Mouse (Mus musculus): ENCODE measurements at regions not wholly inside any gene's neighbourhood (a gene's known extent, or its start where the extent isn't known, plus 50 kb on each side); places are given as distances from the start of the nearest gene placed in this dataset.
A peak's percentile ranks its signal among the peaks of the same experiment; 100 is the strongest.

DNA sequence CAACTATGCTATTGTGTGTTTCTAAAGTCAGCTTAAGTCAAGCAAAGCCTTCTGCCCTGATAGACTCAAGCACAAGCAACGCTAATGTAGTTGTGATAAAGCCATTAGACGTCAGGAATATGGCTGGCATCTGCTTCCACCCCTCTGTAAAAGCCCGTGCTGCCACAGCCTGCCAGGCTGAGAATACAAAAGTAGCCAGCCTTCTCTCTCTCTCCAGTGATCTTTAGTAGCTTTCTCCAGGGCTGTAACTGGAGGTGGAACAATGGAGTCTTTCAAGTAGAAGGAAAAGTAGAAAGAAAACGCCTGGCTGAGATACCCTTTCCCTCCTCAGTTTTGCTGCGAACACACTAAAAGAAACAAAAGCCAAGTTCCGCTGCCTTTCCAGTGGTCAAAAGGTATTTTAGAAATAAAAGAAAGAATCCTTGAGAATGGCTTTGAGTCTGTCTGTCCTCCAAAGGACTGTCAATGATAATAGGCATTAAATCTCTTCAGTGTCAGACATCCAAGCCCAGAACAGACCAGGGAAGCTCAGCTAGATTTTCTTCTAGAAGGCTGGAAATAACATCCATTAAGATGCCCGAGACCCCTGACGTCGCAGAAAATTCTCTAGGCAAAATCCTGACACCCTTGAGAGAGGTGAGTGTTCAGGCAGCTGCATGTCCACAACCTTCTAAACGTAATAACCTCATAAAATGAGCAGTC lies 106.2 kb upstream of the Zfand5 start:
- 39% methylated on average over 10 of the region's 10 CpGs for WGBS
- no peak overlapping the region for H3K27ac ChIP-seq (ENCODE audit: low read depth)
- H3K9ac ChIP-seq, result no peak overlapping the region
- H3K9me3 ChIP-seq (ENCODE audit: low read depth, low read length), result no peaks in the 10 kb centered on the region
- no peak overlapping the region for H3K4me3 ChIP-seq (ENCODE audit: low read depth, low read length)
- TF ChIP-seq CTCF (IDR thresholded peaks at IDR 0.05; ENCODE audit: low read depth), result no peak
- H3K4me1 ChIP-seq (ENCODE audit: insufficient read depth), result 0 out of 2 replicates have a peak, but pooled peaks cover 2% of the 10 kb centered on the region
- DNase-seq, result no peak
- no peaks in the 10 kb centered on the region for H3K36me3 ChIP-seq (ENCODE audit: insufficient read depth)
- H3K4me2 ChIP-seq, result no peak overlapping the region
- ATAC-seq (ENCODE audit: insufficient read depth), result no peak
- H3K27me3 ChIP-seq (ENCODE audit: insufficient read depth, low read length), result no peaks in the 10 kb centered on the region

DNA sequence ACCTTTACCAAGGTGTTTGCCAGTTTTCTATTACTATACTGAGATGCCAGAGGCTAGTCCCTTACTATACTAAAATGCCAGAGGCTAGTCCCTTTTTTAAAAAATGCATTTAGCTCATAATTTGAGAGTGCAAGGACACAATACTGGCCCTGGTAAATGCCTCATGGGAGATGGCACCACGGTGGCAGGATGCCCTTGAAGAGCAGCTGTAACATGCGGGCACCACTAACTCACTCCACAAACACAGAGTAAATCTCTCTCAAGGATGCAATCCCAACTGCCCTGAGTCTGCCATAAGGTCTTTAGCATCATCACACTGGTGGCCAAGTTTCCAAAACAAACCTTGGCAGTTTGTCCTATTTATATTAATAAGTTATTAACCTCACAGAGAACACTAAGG lies 108.1 kb upstream of the Zfand5 start:
- Histone ChIP-seq H3K27me3 (ENCODE audit: insufficient read depth, low read length) (no peaks in the 10 kb centered on the region), H3K4me3 (ENCODE audit: low read depth, low read length) (no peak overlapping the region), H3K4me2 (no peak overlapping the region), H3K36me3 (ENCODE audit: insufficient read depth) (no peaks in the 10 kb centered on the region), H3K9ac (no peak overlapping the region), H3K27ac (ENCODE audit: low read depth) (no peak overlapping the region), H3K4me1 (ENCODE audit: insufficient read depth) (0 out of 2 replicates have a peak, but pooled peaks cover 2% of the 10 kb centered on the region), H3K9me3 (ENCODE audit: low read depth, low read length) (no peaks in the 10 kb centered on the region)
- DNase-seq (no peak), ATAC-seq (ENCODE audit: insufficient read depth) (no peak)
- no peak for TF ChIP-seq CTCF (IDR thresholded peaks at IDR 0.05; ENCODE audit: low read depth)
- 86% methylated on average over 2 of the region's 2 CpGs for WGBS

DNA sequence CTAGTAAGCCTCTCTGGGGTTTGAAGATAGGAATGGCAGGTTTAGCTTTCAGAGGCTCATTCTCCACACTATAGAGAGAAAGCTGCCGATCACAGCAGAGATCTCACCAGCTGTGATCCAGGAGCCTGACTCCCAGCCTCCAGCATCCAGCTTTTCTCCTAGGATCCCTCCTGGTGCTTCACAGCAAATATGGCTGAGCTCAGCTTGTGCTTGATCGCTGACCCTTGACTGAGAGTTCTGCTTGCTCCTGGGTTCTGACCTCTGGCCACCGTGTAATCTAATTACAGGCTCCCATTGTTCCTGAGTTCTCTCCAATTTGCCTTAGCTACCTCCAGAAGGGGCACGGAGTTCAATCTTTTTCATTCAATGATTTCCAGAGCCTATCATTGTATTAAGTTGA lies 111.1 kb upstream of the Zfand5 start:
- Histone ChIP-seq H3K36me3 (ENCODE audit: insufficient read depth) (no peaks in the 10 kb centered on the region), H3K9me3 (ENCODE audit: low read depth, low read length) (no peaks in the 10 kb centered on the region), H3K4me2 (no peak overlapping the region), H3K4me3 (ENCODE audit: low read depth, low read length) (no peak overlapping the region), H3K27ac (ENCODE audit: low read depth) (no peak overlapping the region), H3K9ac (no peak overlapping the region), H3K4me1 (ENCODE audit: insufficient read depth) (no peaks in the 10 kb centered on the region), H3K27me3 (ENCODE audit: insufficient read depth, low read length) (no peaks in the 10 kb centered on the region)
- ATAC-seq (ENCODE audit: insufficient read depth) (no peak), DNase-seq (no peak)
- WGBS, result 28% methylated on average over 4 of the region's 4 CpGs
- no peak for TF ChIP-seq CTCF (IDR thresholded peaks at IDR 0.05; ENCODE audit: low read depth)

DNA sequence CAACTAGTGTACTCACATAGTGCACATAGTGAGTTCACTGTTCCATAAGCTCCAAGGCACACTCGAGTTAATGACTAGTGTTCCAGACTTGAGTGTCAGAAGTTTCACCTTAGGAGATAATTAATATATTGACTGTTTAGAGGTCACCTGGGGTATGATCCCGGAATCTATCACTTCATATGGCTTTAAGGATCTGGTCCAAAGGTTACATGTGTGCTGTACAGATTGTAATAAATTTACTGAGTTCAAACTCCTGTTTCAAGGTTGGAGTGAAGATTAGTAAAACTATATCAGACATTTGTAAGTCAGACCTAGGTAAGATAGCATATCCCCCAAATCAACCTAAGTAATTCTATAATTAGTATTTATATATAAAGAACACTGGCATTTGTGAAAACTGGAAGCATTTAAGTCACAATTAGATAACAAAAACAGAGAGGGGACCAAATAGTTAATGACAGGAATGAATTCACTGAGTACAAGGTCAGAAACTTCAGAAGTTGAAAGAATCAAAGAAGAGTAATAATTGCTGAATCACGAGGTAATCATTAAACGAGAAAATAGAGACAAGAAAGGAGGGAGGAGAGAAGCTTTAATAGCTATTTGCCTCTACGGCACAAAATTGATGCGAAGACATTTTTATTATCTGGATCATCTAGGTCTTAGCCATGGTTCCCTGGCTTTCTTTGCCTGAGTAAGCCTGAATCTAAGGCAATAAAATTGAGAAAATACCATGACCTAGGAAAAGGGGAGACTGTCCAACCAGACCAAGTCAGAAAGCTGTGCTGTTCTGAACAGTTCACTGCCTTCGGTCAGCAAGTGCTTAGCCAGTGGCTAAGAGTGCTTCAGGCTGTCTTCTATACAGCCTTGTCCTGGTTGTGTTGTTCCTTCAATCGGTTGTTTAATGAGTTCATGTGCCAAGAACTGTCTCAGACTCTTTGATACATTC lies 112.6 kb upstream of the Zfand5 start:
- ATAC-seq (ENCODE audit: insufficient read depth), result no peak
- no peak overlapping the region for H3K27ac ChIP-seq (ENCODE audit: low read depth)

DNA sequence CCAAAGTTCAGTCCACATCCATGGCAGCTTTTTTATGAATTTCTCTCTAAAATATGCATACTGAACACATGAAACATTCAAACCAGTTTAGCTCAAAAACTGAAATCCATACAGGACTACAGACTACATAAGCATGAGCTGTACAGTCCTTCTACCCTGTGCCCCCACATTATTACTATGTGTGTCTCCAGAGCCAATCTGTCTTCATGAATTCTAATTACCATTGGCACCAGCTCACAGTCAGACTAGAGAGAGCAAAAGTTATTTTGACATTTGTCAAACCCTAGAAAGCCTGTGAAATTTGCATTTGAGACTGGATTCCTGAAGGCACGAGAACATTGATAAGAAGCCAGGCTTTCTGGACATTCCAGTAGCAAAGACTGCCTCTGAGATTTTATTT lies 117.9 kb upstream of the Zfand5 start:
- no peak overlapping the region for H3K27ac ChIP-seq (ENCODE audit: low read depth)
- no peak overlapping the region for H3K4me3 ChIP-seq (ENCODE audit: low read depth, low read length)
- no peak for TF ChIP-seq CTCF (IDR thresholded peaks at IDR 0.05; ENCODE audit: low read depth)
- no peak overlapping the region for H3K9ac ChIP-seq
- 31% methylated on average over 1 of the region's 1 CpGs for WGBS
- H3K4me1 ChIP-seq (ENCODE audit: insufficient read depth), result no peaks in the 10 kb centered on the region
- ATAC-seq (ENCODE audit: insufficient read depth) (no peak), DNase-seq (no peak)
- no peaks in the 10 kb centered on the region for H3K27me3 ChIP-seq (ENCODE audit: insufficient read depth, low read length)
- H3K4me2 ChIP-seq, result no peak overlapping the region
- H3K9me3 ChIP-seq (ENCODE audit: low read depth, low read length), result no peaks in the 10 kb centered on the region
- no peaks in the 10 kb centered on the region for H3K36me3 ChIP-seq (ENCODE audit: insufficient read depth)

More for the DNA sequence above, 112.6 kb upstream of the Zfand5 start:
- Histone ChIP-seq H3K9ac (no peak overlapping the region), H3K36me3 (ENCODE audit: insufficient read depth) (no peaks in the 10 kb centered on the region), H3K4me1 (ENCODE audit: insufficient read depth) (no peaks in the 10 kb centered on the region), H3K9me3 (ENCODE audit: low read depth, low read length) (no peaks in the 10 kb centered on the region), H3K4me2 (no peak overlapping the region), H3K27me3 (ENCODE audit: insufficient read depth, low read length) (no peaks in the 10 kb centered on the region), H3K4me3 (ENCODE audit: low read depth, low read length) (no peak overlapping the region)
- 75% methylated on average over 8 of the region's 8 CpGs for WGBS
- no peak for DNase-seq
- TF ChIP-seq CTCF (IDR thresholded peaks at IDR 0.05; ENCODE audit: low read depth), result no peak

DNA sequence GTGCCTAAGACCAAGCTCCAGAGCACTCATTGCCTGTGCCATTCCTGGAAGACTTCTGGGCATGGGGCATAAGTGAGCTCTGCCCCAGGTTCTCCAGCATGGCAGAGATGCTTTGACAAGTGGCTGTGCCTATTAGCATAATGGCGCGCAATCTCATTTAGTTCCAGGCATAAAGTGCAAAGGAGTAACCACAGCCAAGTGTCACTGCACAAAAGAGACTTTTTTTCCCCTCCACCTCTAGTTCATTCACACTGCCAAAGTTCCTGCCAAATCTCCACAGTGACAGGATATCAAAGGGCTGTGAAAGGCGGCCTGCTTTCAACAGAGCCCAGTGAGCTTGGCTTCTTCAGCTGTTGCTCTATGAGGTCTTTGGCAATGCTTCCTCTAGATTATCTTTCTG lies 120.1 kb upstream of the Zfand5 start:
- 55% methylated on average over 3 of the region's 3 CpGs for WGBS
- no peak for TF ChIP-seq CTCF (IDR thresholded peaks at IDR 0.05; ENCODE audit: low read depth)
- Histone ChIP-seq H3K9me3 (ENCODE audit: low read depth, low read length) (no peaks in the 10 kb centered on the region), H3K4me2 (no peak overlapping the region), H3K27me3 (ENCODE audit: insufficient read depth, low read length) (no peaks in the 10 kb centered on the region), H3K4me3 (ENCODE audit: low read depth, low read length) (no peak overlapping the region), H3K36me3 (ENCODE audit: insufficient read depth) (no peaks in the 10 kb centered on the region), H3K27ac (ENCODE audit: low read depth) (no peak overlapping the region), H3K9ac (no peak overlapping the region), H3K4me1 (ENCODE audit: insufficient read depth) (no peaks in the 10 kb centered on the region)
- DNase-seq (peak; percentile 65), ATAC-seq (ENCODE audit: insufficient read depth) (no peak)

DNA sequence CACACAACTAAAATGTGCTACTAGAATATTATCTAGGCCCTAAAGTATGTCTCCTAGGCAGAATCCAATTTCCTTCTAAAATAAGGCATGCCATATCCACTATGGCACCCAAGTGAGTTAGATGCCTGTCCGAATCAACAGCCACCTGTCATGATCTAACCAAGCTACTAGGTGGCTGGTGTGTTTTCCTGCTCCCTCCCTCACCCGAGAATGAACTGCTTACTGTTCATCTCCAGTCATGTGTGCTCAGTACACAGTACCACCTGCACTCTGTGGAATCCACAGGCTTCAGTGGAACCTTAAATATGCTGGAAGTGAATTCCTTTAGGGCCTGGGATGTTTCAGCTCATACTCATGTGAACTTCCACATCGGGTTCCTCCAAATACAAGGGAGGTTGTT lies 121.2 kb upstream of the Zfand5 start:
- DNase-seq (no peak), ATAC-seq (ENCODE audit: insufficient read depth) (no peak)
- no peak overlapping the region for H3K4me3 ChIP-seq (ENCODE audit: low read depth, low read length)
- H3K27ac ChIP-seq (ENCODE audit: low read depth), result no peak overlapping the region
- WGBS, result 66% methylated on average over 3 of the region's 3 CpGs
- TF ChIP-seq CTCF (IDR thresholded peaks at IDR 0.05; ENCODE audit: low read depth), result no peak
- no peaks in the 10 kb centered on the region for H3K9me3 ChIP-seq (ENCODE audit: low read depth, low read length)
- no peaks in the 10 kb centered on the region for H3K4me1 ChIP-seq (ENCODE audit: insufficient read depth)
- H3K36me3 ChIP-seq (ENCODE audit: insufficient read depth), result no peaks in the 10 kb centered on the region
- H3K4me2 ChIP-seq, result no peak overlapping the region
- H3K27me3 ChIP-seq (ENCODE audit: insufficient read depth, low read length), result no peaks in the 10 kb centered on the region
- H3K9ac ChIP-seq, result no peak overlapping the region
